19 mouse cellular contexts compared by ENCODE assay signal in the genomic region with DNA sequence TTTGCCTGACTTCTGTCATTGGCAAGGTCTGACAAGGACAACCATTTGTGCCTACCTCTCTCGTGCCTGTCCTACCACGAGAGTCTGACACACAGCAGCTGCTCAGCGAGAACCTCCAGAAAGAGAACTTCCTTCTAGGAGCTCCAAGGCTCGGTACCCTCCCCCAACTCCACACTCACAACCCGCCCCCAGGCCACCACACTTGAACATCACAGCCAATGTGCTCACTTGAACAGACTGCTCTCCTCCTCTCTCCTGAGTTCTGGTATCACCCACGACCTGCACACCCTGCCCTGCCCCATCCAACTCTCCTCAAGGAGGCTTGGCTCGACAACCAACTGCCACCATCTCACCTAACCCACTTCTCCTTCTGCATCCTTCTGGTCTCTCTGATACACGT. TPM values are rescaled to one million over a fixed set of nuclear protein-coding genes. Genes with fewer than 3 reads are reported as not detected.
DNase-seq lines count a peak whose midpoint lies in the region; ATAC-seq lines count a peak whose summit lies in the region.
"Had no signal": no experiment of that assay in that cellular context is flagged by ENCODE, and none has a peak within 500 bp of the region (broad histone marks: within the 10 kb centered on the region; RNA-seq: fewer than 3 reads in every experiment).

No protein-coding gene starts in this region.

- no peak for DNase-seq in frontal cortex, postnatal 14 days (ENCODE audit: low spot score in 2 of 2)
- peak; percentile 61 to 72 for DNase-seq in left cerebral cortex, adult 18-20 months (ENCODE audit: low spot score in 2 of 2)
- DNase-seq in left cerebral cortex, adult 11 months (ENCODE audit: low spot score): no peak
- DNase-seq in right cerebral cortex, adult 2 months (ENCODE audit: low spot score in 2 of 2): peak; percentile 62 to 67
- no peak for DNase-seq in right cerebral cortex, postnatal 4 days
- DNase-seq: adrenal gland, adult 8-10 months; adrenal gland, postnatal 36 days; B cell, adult 2 months; cerebellum, adult 11 months; cerebellum, adult 8-10 months; cerebellum, postnatal 25 days; forebrain, postnatal 0 days; gastrocnemius, postnatal 36 days; heart, adult 11 months; heart, postnatal 36 days had no signal

- peak; percentile 62 for ATAC-seq in frontal cortex, adult (ENCODE audit: low TSS enrichment)
- no peak for ATAC-seq in erythroblast, adult 5-6 weeks (replicated peaks; ENCODE audit: low FRiP score, poor library complexity, severe bottlenecking)
- ATAC-seq: CD4-positive, CD25-positive, alpha-beta regulatory T cell, adult 4 months; forebrain, embryonic 13.5 days; forebrain, postnatal 0 days had no signal

RNA-seq across cellular contexts. Expression of a gene that starts 8.2 kb away (rescaled TPM):
- 100 to 1,000 TPM; 176 TPM for total RNA-seq in left cerebral cortex, adult 18-20 months (2021)
- total RNA-seq in erythroblast, adult 5-6 weeks (2015; ENCODE audit: low replicate concordance): 4.0 and 8.1 TPM in 2 replicates
- total RNA-seq in erythroblast, adult 5-6 weeks (2017; ENCODE audit: low replicate concordance): 6.6 and 14.4 TPM in 2 replicates

RNA-seq across cellular contexts. Expression of a gene that starts 8.5 kb away (rescaled TPM):
- total RNA-seq in left cerebral cortex, adult 18-20 months (2021): 10 to 100 TPM; 34.9 TPM
- total RNA-seq in erythroblast, adult 5-6 weeks (2015; ENCODE audit: low replicate concordance): 1.9 and 2.7 TPM in 2 replicates
- 2.0 and 2.1 TPM in 2 replicates for total RNA-seq in erythroblast, adult 5-6 weeks (2017; ENCODE audit: low replicate concordance)

RNA-seq across cellular contexts. Expression of a gene that starts 58.1 kb away (rescaled TPM):
- 1,000 to 10,000 TPM; 1,987 to 2,019 TPM for total RNA-seq in left cerebral cortex, adult 18-20 months (2021)
- total RNA-seq in erythroblast, adult 5-6 weeks (2015; ENCODE audit: low replicate concordance): 11.5 and 14.6 TPM in 2 replicates
- total RNA-seq in erythroblast, adult 5-6 weeks (2017; ENCODE audit: low replicate concordance): 3.8 and 4.9 TPM in 2 replicates

Comparison
In these comparisons a context has a peak if more than half of its experiments do, and no peak if none do; other contexts are left out.
1. DNase-seq: peak in left cerebral cortex, adult 18-20 months (2 of 2) and right cerebral cortex, adult 2 months (2 of 2); none in frontal cortex, postnatal 14 days (0 of 2), left cerebral cortex, adult 11 months (single experiment) and right cerebral cortex, postnatal 4 days (single experiment).
2. RNA of a gene that starts 8.2 kb away (total RNA-seq): 176 TPM in left cerebral cortex, adult 18-20 months; 4.0 to 14.4 TPM in erythroblast, adult 5-6 weeks; every median in the first group is over 10 times any median in the second.
3. RNA of a gene that starts 8.5 kb away (total RNA-seq): 34.9 TPM in left cerebral cortex, adult 18-20 months; 1.9 to 2.7 TPM in erythroblast, adult 5-6 weeks; every median in the first group is over 4 times any median in the second.
4. RNA of a gene that starts 58.1 kb away (total RNA-seq): 1,987 to 2,019 TPM in left cerebral cortex, adult 18-20 months; 3.8 to 14.6 TPM in erythroblast, adult 5-6 weeks; every median in the first group is over 100 times any median in the second.